Mouse (Mus musculus) midbrain, embryonic 13.5 days (tissue): ENCODE measurements around the gene Btbd11. TPM values are rescaled to one million over a fixed set of nuclear protein-coding genes. Genes with fewer than 3 reads are reported as not detected.

Experiments
- ATAC-seq: fragments of 200-750 bp; cut with Nextera tagmentation; 2 replicates; pipeline ENCODE4 v1.8.0; 2017; ENCODE audit warnings: mild to moderate bottlenecking, moderate TSS enrichment, moderate library complexity
- H3K27ac ChIP-seq: fragments of 300-500 bp; sonication (generic); 2 replicates; pipeline ENCODE4 v1.5.1; 2015; ENCODE audit warnings: inconsistent platforms, mild to moderate bottlenecking, moderate library complexity
- H3K27me3 ChIP-seq: fragments of 300-500 bp; sonication (generic); 2 replicates; pipeline ENCODE4 v1.6.1; 2015; ENCODE audit warnings: mild to moderate bottlenecking, inconsistent platforms
- H3K36me3 ChIP-seq: fragments of 300-500 bp; sonication (generic); 2 replicates; pipeline ENCODE4 v1.6.1; 2015; ENCODE audit warnings: mild to moderate bottlenecking, inconsistent platforms
- H3K4me1 ChIP-seq: fragments of 300-500 bp; sonication (generic); replicated peaks from 2 replicates; pipeline ENCODE4 v1.6.1; 2015; ENCODE audit warnings: inconsistent platforms
- H3K4me2 ChIP-seq: fragments of 300-500 bp; sonication (generic); replicated peaks from 2 replicates; pipeline ENCODE4 v1.6.1; 2015; ENCODE audit warnings: moderate library complexity, mild to moderate bottlenecking, inconsistent platforms
- H3K4me3 ChIP-seq: fragments of 300-500 bp; sonication (generic); replicated peaks from 2 replicates; pipeline ENCODE4 v1.5.1; 2015; ENCODE audit warnings: mild to moderate bottlenecking, inconsistent platforms
- H3K9ac ChIP-seq: fragments of 300-500 bp; sonication (generic); replicated peaks from 2 replicates; pipeline ENCODE4 v1.6.1; 2015; ENCODE audit warnings: mild to moderate bottlenecking, inconsistent platforms
- H3K9me3 ChIP-seq: fragments of 300-500 bp; sonication (generic); 2 replicates; pipeline ENCODE4 v1.6.1; 2016; ENCODE audit warnings: mild to moderate bottlenecking, inconsistent platforms
- WGBS: fragments of 180-500 bp; shearing (Covaris S2); methylation state at CpG from one replicate; pipeline ENCODE4 v1.1.7; 2015; 5-methylcytosine and 5-hydroxymethylcytosine counted together
- polyA plus RNA-seq: library from polyadenylated mRNA; unstranded; fragments of >200 nt; fragmentation: Nextera tagmentation; extraction: Ambion mirVana; gene quantifications from 2 replicates; pipeline ENCODE4 v1.2.1, GENCODE M21; 2015

Btbd11 gene
- polyA plus RNA-seq, 1 experiment from 2014 or later = 10.7 TPM

DNA sequence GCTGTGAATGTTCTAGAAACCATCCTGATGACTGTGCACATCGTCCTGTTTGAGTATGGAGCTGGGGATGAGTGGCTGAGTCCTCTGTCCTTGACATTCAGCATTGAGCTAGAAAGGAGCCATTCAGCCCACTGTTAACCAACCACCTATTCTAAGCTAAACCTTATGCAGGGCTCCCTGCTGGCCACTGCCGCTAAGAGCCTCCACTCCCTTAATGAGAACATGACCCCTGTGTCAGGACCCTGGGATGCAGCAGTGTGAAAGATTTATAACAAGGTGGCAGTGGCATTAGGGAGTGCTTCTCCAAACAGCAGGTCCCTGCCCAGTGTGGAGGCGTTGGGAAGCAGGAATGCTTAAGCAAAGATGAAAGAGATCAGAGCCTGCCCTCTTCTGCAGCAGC is 123.7 kb downstream of the Btbd11 start:
- WGBS = 5% methylated on average over 3 of the region's 3 CpGs
- H3K36me3 ChIP-seq = no peaks in the 10 kb centered on the region
- H3K4me3 ChIP-seq = no peak overlapping the region
- H3K4me2 ChIP-seq = no peak overlapping the region
- H3K9me3 ChIP-seq = no peaks in the 10 kb centered on the region
- peaks cover 5% of the 10 kb centered on the region; the same call in 1 of the 2 replicates for H3K4me1 ChIP-seq
- no peak for ATAC-seq
- H3K9ac ChIP-seq = no peak overlapping the region
- H3K27me3 ChIP-seq = no peaks in the 10 kb centered on the region
- H3K27ac ChIP-seq = peak overlapping the region; percentile 19; the same call in 1 of the 2 replicates

DNA sequence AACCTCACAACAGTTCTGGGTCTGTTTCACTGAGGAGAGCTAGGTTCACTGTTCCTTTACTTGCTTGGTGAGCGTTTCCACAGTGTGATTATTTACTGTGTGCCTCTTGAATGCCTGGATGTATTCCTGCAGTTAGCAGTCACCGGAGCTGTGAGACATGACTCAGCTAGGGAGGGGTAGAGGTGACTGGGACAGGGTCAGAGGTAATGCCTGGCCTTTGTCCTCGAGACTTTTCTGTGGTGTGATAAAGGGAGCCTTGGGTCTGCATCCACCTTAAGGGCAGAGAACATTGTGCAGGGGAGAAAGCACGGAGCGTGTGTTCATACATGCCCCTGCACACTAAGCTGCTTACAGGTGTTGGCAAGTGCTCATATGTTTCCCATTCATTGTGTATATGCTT is 126.2 kb downstream of the Btbd11 start:
- no peak overlapping the region for H3K4me3 ChIP-seq
- H3K36me3 ChIP-seq = no peaks in the 10 kb centered on the region
- WGBS = 87% methylated on average over 5 of the region's 5 CpGs
- H3K9ac ChIP-seq = no peak overlapping the region
- H3K4me1 ChIP-seq = peaks cover 5% of the 10 kb centered on the region; the same call in 1 of the 2 replicates
- H3K9me3 ChIP-seq = no peaks in the 10 kb centered on the region
- no peaks in the 10 kb centered on the region for H3K27me3 ChIP-seq
- H3K4me2 ChIP-seq = no peak overlapping the region
- no peak for ATAC-seq
- H3K27ac ChIP-seq = no peak overlapping the region

DNA sequence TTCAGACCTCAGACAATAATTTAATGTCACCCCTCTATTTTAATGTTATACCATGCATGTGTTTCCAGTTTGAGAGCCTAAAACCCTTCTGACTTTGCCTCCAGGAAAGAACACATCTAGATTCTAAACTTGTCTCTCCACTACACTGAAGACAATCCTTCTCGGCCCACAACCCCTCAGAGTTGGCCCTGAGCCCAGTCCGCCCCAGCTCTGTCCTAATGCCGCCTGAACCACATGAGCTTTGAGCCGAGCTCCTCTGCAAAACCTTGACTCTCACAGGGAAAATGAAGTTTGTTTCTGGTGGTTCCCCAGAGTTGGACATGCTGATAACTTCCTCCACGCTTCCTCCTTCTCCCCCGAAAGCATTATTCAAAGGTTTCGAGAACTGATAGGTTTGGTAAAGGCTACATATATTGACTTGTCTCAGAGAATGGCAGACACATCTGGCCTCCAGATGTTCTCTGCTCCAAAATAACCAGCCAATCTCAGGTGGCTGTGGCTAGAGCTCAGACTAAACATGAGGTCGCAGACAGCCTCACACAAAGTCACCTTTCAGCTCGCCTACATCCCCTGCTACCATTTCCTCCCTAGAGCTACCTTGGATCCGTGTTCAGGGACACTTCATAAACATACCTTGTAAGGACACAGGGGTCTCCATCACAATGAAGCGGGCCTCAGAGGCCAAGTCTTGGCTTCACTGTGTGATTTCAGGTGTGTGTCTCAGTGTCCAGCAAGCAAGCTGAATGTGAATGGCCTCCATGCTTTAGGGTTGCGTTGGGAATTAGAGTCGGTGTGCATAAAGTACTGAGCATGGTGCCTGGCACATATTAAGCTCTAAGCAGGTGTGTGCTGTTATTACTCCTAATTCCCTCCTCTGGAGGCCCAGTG is 130.9 kb downstream of the Btbd11 start:
- Histone ChIP-seq H3K27ac (no peak overlapping the region), H3K4me3 (no peak overlapping the region), H3K9ac (no peak overlapping the region), H3K9me3 (no peaks in the 10 kb centered on the region), H3K4me1 (no peaks in the 10 kb centered on the region), H3K4me2 (no peak overlapping the region), H3K27me3 (no peaks in the 10 kb centered on the region), H3K36me3 (no peaks in the 10 kb centered on the region)
- ATAC-seq = no peak
- 84% methylated on average over 13 of the region's 13 CpGs for WGBS

DNA sequence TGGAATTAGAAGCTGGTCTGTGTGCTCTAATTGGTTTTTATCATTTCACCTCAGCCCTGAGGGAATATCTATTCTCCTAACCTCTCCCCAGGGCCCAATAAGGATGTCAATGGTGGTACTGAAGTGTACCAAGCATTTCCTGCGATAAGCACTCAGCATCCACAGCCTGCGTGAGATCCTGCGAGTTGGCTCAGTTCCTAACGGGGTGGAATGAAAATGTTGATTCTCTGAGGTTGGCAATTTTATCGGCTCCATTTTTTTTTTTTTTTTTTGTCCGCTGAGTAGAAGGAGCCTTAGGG is 131.4 kb downstream of the Btbd11 start:
- H3K4me2 ChIP-seq = no peak overlapping the region
- ATAC-seq = no peak
- no peaks in the 10 kb centered on the region for H3K4me1 ChIP-seq
- H3K9ac ChIP-seq = no peak overlapping the region
- no peaks in the 10 kb centered on the region for H3K36me3 ChIP-seq
- no peak overlapping the region for H3K4me3 ChIP-seq
- WGBS = 92% methylated on average over 6 of the region's 6 CpGs
- no peak overlapping the region for H3K27ac ChIP-seq
- H3K9me3 ChIP-seq = no peaks in the 10 kb centered on the region
- H3K27me3 ChIP-seq = no peaks in the 10 kb centered on the region

DNA sequence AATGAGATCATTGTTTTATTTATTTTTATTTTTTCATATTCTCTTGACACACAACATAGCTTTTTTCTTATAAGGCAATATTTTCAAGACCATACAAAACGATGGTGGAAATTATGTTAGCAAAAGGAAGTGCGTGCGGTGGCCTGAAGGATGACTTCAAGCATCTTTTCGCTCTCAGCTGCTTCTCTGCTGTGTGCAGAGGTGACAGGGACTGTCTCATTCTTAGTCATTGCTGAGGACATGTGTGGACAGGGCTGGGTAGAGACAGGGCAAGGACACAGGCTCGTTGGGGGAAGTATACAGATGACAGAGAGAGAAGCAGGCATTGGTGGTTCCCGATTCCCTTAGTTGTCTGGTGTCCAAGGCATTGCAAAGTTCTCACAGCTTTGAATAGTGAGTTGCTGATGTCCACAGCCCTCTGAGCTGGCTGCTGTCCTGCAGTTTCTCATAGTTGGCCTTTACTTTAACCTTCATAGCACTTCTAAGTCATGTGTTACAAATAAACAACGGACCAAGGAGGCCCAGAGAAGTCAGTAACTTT is 135.7 kb downstream of the Btbd11 start:
- Histone ChIP-seq H3K9ac (no peak overlapping the region), H3K9me3 (no peaks in the 10 kb centered on the region), H3K36me3 (no peaks in the 10 kb centered on the region), H3K4me3 (no peak overlapping the region), H3K4me2 (no peak overlapping the region), H3K27me3 (no peaks in the 10 kb centered on the region), H3K27ac (no peak overlapping the region), H3K4me1 (peaks cover 28% of the 10 kb centered on the region)
- ATAC-seq = no peak
- WGBS = 89% methylated on average over 7 of the region's 7 CpGs

DNA sequence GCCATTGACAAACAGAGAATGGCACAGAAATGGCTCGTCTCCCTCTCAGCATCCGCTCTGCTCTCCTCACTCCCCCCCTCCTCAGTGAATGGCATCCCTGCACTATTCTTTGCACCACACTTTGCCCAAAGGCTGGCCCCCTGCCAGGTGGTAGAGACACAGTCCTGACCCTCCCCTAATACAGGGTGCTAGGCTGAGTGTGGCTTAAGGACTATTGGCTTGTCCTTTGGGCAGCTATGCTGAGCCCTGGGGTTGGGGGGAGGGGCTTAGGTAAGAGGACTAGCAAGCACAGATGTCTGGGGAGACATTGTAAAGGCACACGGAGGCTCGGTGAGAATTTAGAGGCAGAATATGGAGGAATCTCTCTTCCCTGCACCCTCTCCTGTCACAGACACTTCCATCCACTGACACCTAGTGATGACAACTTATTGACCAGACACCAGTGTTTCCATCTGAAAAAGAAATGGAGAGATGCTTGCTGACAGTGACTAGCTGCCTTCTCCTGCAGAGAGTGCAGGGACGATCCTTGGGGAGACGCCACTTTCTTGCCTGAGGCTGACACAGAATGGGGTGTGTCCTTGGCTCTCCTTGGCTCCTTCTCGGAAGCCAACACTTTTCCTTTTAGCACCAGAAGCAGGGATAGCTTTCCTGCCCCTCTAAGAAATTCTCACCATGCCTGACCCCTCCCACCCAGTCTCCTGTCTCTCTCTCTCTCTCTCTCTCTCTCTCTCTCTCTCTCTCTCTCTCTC is 138.8 kb downstream of the Btbd11 start:
- Histone ChIP-seq H3K27me3 (no peaks in the 10 kb centered on the region), H3K4me3 (no peak overlapping the region), H3K36me3 (no peaks in the 10 kb centered on the region), H3K4me1 (peaks cover 28% of the 10 kb centered on the region), H3K27ac (peak overlapping the region; percentile 22), H3K9me3 (no peaks in the 10 kb centered on the region), H3K9ac (no peak overlapping the region), H3K4me2 (no peak overlapping the region)
- 19% methylated on average over 7 of the region's 7 CpGs for WGBS
- ATAC-seq = peak; percentile 66

DNA sequence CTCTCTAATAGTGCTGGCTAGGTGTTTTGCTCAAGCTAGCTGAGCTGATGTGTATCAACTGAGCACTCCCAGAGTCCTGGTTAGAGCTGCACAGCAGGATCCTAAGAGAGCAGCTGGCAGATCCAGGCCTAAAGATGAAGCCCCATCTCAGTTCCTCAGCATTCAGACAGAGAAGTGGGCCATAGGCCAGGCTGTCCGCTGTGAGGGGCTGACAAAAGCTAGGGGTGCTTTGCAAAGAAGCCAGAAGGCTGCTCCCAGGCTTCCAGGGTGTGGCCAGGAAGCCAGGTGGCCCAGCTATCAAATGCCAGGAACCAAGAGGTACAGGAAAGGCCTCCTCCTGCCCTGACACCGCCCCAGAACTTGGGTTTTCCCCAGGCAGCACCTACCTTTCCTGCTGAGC is 140.0 kb downstream of the Btbd11 start:
- Histone ChIP-seq H3K36me3 (no peaks in the 10 kb centered on the region), H3K9me3 (no peaks in the 10 kb centered on the region), H3K9ac (no peak overlapping the region; the same call in 1 of the 2 replicates), H3K4me3 (no peak overlapping the region), H3K27ac (peak overlapping the region; percentile 32; the same call in 1 of the 2 replicates), H3K4me2 (no peak overlapping the region), H3K27me3 (0 out of 2 replicates have a peak, but pooled peaks cover 4% of the 10 kb centered on the region), H3K4me1 (peaks cover 28% of the 10 kb centered on the region)
- WGBS = 78% methylated on average over 2 of the region's 2 CpGs
- no peak for ATAC-seq

DNA sequence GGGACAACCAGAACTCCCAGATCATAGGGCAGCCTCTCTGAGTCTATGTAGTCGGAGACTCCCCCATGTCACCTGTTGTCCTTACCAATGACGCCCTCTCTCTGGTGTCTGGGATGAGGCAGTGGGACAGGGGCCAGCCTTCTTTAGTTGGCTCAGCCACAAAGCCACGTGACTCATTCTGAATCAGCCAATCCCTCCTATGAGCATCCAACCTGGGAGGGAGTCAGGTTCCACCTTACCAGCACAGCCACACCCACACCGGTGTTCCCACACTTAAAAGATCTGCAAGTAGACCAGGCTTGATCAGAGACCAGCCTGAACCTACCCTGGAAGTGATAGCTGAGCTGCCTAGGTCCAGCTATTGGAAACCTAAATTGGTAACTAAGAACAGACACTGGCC is 141.1 kb downstream of the Btbd11 start:
- Histone ChIP-seq H3K27ac (no peak overlapping the region), H3K9me3 (no peaks in the 10 kb centered on the region), H3K4me3 (no peak overlapping the region), H3K4me1 (peaks cover 28% of the 10 kb centered on the region), H3K4me2 (no peak overlapping the region), H3K27me3 (0 out of 2 replicates have a peak, but pooled peaks cover 4% of the 10 kb centered on the region), H3K36me3 (no peaks in the 10 kb centered on the region), H3K9ac (no peak overlapping the region)
- no peak for ATAC-seq
- WGBS = 65% methylated on average over 4 of the region's 4 CpGs

DNA sequence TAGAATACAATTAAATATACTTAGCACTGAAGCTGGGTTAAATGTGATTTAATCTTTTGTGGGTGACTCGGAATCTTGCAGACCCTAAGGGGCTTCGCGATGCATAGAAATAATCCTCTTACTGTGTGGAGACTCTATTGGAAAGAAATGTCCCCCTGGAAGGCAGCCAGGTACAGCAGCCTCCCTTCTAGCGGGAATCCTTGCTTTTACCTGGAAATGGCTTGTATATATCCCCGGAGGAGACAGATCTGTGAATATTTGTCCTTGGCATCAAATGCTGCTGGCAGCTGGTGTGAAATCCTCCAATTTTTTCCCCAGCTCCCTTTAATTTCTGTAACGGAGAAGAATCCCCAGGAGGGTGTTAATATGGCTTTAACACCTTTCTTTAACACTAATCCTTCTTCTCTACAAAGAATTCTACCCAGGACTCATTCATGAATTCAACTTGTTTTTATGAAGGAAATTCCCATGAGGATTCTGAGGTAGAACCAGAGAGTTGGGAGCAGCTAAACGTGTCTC is 146.6 kb downstream of the Btbd11 start:
- H3K9ac ChIP-seq = no peak overlapping the region
- peaks cover 13% of the 10 kb centered on the region for H3K4me1 ChIP-seq
- H3K27me3 ChIP-seq = 0 out of 2 replicates have a peak, but pooled peaks cover 4% of the 10 kb centered on the region
- WGBS = 26% methylated on average over 7 of the region's 7 CpGs
- no peak overlapping the region for H3K27ac ChIP-seq
- H3K9me3 ChIP-seq = no peaks in the 10 kb centered on the region
- H3K4me2 ChIP-seq = no peak overlapping the region
- ATAC-seq = no peak
- no peak overlapping the region for H3K4me3 ChIP-seq
- no peaks in the 10 kb centered on the region for H3K36me3 ChIP-seq

DNA sequence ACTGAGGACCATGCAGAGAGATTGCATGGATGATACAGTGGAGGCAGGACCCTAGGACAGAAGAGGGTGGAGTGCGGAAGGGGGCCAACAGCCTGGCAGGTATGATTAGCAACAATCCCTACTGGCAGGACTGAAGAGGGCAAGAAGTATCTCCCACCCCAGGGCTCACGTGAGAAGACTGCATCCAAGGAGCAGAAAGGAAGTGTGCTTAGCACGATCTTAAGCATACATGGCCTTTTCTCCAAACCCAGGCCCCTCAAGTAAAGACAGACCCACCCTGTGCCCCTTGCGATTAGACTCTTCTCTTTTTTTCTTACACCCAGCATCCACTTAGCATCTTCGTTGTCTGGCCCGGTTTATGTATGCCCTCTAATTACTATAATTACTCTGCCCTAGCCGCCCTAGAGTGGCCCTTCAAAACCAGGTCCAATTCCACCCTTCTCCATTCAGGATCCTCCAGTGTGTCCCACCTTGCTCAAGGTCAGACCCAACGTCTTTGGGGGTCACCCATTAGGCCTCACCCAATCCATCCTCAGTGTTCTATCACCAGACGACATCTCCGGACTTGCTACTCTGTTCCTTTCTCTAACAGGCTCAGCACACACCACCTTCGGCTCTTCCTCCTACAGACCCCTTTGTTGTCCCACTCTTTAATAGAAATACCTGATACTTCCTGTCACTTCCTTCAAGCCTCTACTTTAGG is 151.6 kb downstream of the Btbd11 start:
- Histone ChIP-seq H3K36me3 (no peaks in the 10 kb centered on the region), H3K4me3 (no peak overlapping the region), H3K9me3 (no peaks in the 10 kb centered on the region), H3K27me3 (no peaks in the 10 kb centered on the region), H3K9ac (no peak overlapping the region), H3K4me2 (no peak overlapping the region), H3K27ac (no peak overlapping the region), H3K4me1 (peaks cover 26% of the 10 kb centered on the region)
- ATAC-seq = no peak
- 89% methylated on average over 11 of the region's 11 CpGs for WGBS

DNA sequence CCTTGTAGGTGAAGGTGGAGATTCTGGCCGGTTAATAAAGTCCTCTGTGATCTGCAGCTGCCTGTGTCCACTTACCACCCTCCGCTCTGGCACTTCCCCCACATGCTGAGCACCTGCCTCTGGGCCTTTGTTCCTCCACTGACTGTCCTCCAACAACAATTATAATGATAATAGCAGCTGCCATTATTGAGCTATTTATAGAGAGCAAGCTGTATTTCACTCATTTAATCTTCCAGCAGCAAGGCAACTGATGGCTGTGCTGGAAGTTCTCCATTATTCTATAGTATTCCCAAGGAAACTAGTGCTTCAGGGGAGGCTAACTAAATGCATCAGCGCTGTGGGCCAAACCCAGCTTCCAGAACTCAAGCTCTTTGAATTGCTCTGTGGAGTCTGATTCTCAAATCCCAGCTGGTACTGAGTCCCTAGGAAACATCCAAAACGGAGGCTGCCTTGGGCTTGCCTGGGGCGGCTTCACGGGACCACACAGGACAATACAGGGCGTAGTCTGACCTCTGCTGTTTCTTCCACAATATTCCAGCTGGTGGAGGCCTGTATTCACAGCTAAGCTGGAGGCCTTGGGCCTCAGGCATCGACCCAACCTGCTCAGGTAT is 153.0 kb downstream of the Btbd11 start:
- Histone ChIP-seq H3K4me2 (no peak overlapping the region), H3K4me3 (no peak overlapping the region), H3K9ac (0 out of 2 replicates have a peak overlapping the region, but pooled peaks have one; percentile 7), H3K27ac (peak overlapping the region; percentile 57), H3K27me3 (no peaks in the 10 kb centered on the region), H3K4me1 (peaks cover 26% of the 10 kb centered on the region), H3K9me3 (no peaks in the 10 kb centered on the region), H3K36me3 (no peaks in the 10 kb centered on the region)
- 8% methylated on average over 8 of the region's 8 CpGs for WGBS
- peak; percentile 69 for ATAC-seq
